In genomic region chr6:21949771-21950448, GRCm38 (mm10) we compare ENCODE assay signal across 7 mouse cellular contexts. TPM values are rescaled to one million over a fixed set of nuclear protein-coding genes. Genes with fewer than 3 reads are reported as not detected.
DNase-seq lines count a peak whose midpoint lies in the region; ATAC-seq lines count a peak whose summit lies in the region.

No protein-coding gene starts in this region.

- H3K4me1 ChIP-seq in embryonic facial prominence, embryonic 10.5 days = peaks cover 8% of the 10 kb centered on the region
- 0 out of 2 replicates have a peak, but pooled peaks cover 5% of the 10 kb centered on the region for H3K4me1 ChIP-seq in limb, embryonic 11.5 days (ENCODE audit: control insufficient read depth, insufficient read depth, low read length)
- peaks cover 7% of the 10 kb centered on the region; the same call in 1 of the 2 replicates for H3K4me1 ChIP-seq in midbrain, embryonic 14.5 days (ENCODE audit: control insufficient read depth, insufficient read depth, low read length)

- DNase-seq in adrenal gland, postnatal 10 days = peak; percentile 98
- peak; percentile 96 for DNase-seq in embryonic facial prominence, embryonic 10.5 days (ENCODE audit: low spot score)
- DNase-seq in heart, adult 11 months = peak; percentile 100
- DNase-seq in kidney, adult 18-20 months = peak; percentile 99
- peak; percentile 97 for DNase-seq in limb, embryonic 11.5 days (ENCODE audit: low spot score)
- peak; percentile 98 for DNase-seq in midbrain, embryonic 14.5 days
- DNase-seq in spleen, adult 18-20 months = peak; percentile 96 to 98

- H3K4me3 ChIP-seq in embryonic facial prominence, embryonic 10.5 days = peak overlapping the region; percentile 88
- H3K4me3 ChIP-seq in limb, embryonic 11.5 days (ENCODE audit: low read depth, low read length) = peak overlapping the region; percentile 83
- H3K4me3 ChIP-seq in midbrain, embryonic 14.5 days (replicated peaks; ENCODE audit: low read depth, low read length) = peak overlapping the region; percentile 69

- H3K36me3 ChIP-seq in embryonic facial prominence, embryonic 10.5 days (replicated peaks) = peaks cover 34% of the 10 kb centered on the region
- peaks cover 2% of the 10 kb centered on the region; the same call in 1 of the 2 replicates for H3K36me3 ChIP-seq in limb, embryonic 11.5 days (ENCODE audit: control insufficient read depth, insufficient read depth, low read length)
- peaks cover 27% of the 10 kb centered on the region for H3K36me3 ChIP-seq in midbrain, embryonic 14.5 days (ENCODE audit: control insufficient read depth, insufficient read depth, low read length)

- peak; percentile 95 for ATAC-seq in limb, embryonic 11.5 days (ENCODE audit: insufficient number of reproducible peaks, low FRiP score, low TSS enrichment, low read depth)
- ATAC-seq in midbrain, embryonic 14.5 days (ENCODE audit: low FRiP score, low TSS enrichment) = peak; percentile 96

- peak overlapping the region; percentile 92 for H3K9ac ChIP-seq in limb, embryonic 11.5 days (ENCODE audit: low read length)
- H3K9ac ChIP-seq in midbrain, embryonic 14.5 days (replicated peaks; ENCODE audit: low read length) = peak overlapping the region; percentile 77

- peak overlapping the region; percentile 60 for H3K4me2 ChIP-seq in limb, embryonic 11.5 days (ENCODE audit: low read depth, severe bottlenecking)
- H3K4me2 ChIP-seq in midbrain, embryonic 14.5 days (ENCODE audit: low read length) = peak overlapping the region; percentile 80

- 1% methylated on average over 68 of the region's 68 CpGs for WGBS in embryonic facial prominence, embryonic 10.5 days
- WGBS in limb, embryonic 11.5 days = under 1% methylated on average over 57 of the region's 68 CpGs
- under 1% methylated on average over 63 of the region's 68 CpGs for WGBS in midbrain, embryonic 14.5 days

- no peaks in the 10 kb centered on the region for H3K9me3 ChIP-seq in embryonic facial prominence, embryonic 10.5 days
- H3K9me3 ChIP-seq in limb, embryonic 11.5 days (ENCODE audit: control insufficient read depth, low read length) = no peaks in the 10 kb centered on the region
- no peaks in the 10 kb centered on the region for H3K9me3 ChIP-seq in midbrain, embryonic 14.5 days (ENCODE audit: control insufficient read depth, low read length)

- no peaks in the 10 kb centered on the region for H3K27me3 ChIP-seq in embryonic facial prominence, embryonic 10.5 days (replicated peaks; ENCODE audit: low read depth, poor library complexity, severe bottlenecking)
- H3K27me3 ChIP-seq in limb, embryonic 11.5 days (ENCODE audit: control insufficient read depth, insufficient read depth, low read length) = no peaks in the 10 kb centered on the region
- H3K27me3 ChIP-seq in midbrain, embryonic 14.5 days (ENCODE audit: control insufficient read depth, insufficient read depth, low read length) = no peaks in the 10 kb centered on the region

- H3K27ac ChIP-seq in embryonic facial prominence, embryonic 10.5 days (replicated peaks) = peak overlapping the region; percentile 97
- peak overlapping the region; percentile 95 for H3K27ac ChIP-seq in limb, embryonic 11.5 days (replicated peaks; ENCODE audit: low read depth, low read length)
- peak overlapping the region; percentile 99 for H3K27ac ChIP-seq in midbrain, embryonic 14.5 days (replicated peaks; ENCODE audit: low read depth, low read length)

RNA-seq across cellular contexts. Expression of gene Ing3, which starts 0.5 kb away (rescaled TPM):
- 10 to 100 TPM; 26.1 to 27.6 TPM for total RNA-seq in adrenal gland, postnatal 10 days (2021)
- 56.0 and 56.7 TPM in 2 replicates for polyA plus RNA-seq in embryonic facial prominence, embryonic 10.5 days (2016; fragmentation: Nextera tagmentation; extraction: Ambion mirVana)
- polyA plus RNA-seq in limb, embryonic 11.5 days (2014; fragmentation: Nextera tagmentation; extraction: Ambion mirVana) = 54.6 and 58.2 TPM in 2 replicates
- polyA plus RNA-seq in midbrain, embryonic 14.5 days (2014; fragmentation: Nextera tagmentation; extraction: Ambion mirVana) = 50.5 and 50.9 TPM in 2 replicates

RNA-seq across cellular contexts. Expression of gene Cped1, which starts 35.8 kb away (rescaled TPM):
- 10 to 100 TPM; 25.6 to 27.2 TPM for total RNA-seq in adrenal gland, postnatal 10 days (2021)
- polyA plus RNA-seq in embryonic facial prominence, embryonic 10.5 days (2016; fragmentation: Nextera tagmentation; extraction: Ambion mirVana) = 34.4 and 39.3 TPM in 2 replicates
- polyA plus RNA-seq in limb, embryonic 11.5 days (2014; fragmentation: Nextera tagmentation; extraction: Ambion mirVana) = 74.8 and 75.0 TPM in 2 replicates
- polyA plus RNA-seq in midbrain, embryonic 14.5 days (2014; fragmentation: Nextera tagmentation; extraction: Ambion mirVana) = 0.46 and 4.9 TPM in 2 replicates

Comparison
In these comparisons a context has a peak if more than half of its experiments do, and no peak if none do; other contexts are left out.
1. Peak in every context shown above with its lines: DNase-seq, ATAC-seq, H3K4me3 ChIP-seq and H3K27ac ChIP-seq.